Mouse (Mus musculus) ovary, adult 18-20 months (tissue): ENCODE measurements around the gene Tmc8.

ENCODE experiments used
- DNase-seq: peaks from one replicate; pipeline ENCODE4 v3.0.0; 2022; ENCODE audit warnings: low spot score, mixed read lengths

Gene Tmc8

DNA sequence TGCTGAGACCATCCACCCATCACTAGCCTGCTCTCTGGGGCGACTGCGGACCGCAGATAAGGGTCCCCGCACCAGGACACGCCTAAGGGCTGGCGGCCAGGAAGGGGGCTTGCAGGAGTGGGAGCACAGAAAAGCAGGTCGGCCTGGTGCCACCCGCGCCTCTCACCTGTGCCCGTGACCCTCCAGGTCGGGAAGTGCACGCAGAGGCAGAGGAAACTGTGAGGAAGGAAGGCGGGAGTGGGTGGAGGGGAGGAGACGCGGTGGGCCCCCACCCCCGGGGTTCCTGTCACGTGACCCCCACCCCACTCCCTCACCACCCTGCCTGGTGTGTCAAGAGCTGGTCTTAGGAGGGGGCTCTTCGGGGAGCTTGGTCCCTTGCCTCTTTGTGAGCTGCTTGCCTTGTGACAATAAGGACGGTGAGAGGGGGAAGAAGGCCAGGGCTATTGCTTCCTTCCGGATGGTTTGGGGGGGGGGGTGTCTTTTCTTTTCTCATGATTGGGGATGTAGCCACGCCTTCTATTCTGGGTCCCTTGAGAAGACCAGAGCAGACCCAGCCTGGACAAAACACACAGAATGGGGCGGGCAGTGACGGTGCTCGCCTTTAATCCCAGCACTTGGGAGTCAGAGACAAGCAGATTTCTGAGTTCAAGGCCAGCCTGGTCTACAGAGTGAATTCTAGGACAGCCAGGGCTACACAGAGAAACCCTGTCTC lies at the start of gene Tmc8, which contains the start of gene Tmc6:
Gene Tmc8, plus strand, starts transcription at position 84 of the 712 bp plus-strand sequence.
Gene Tmc6, minus strand, starts transcription at position 206 of the 712 bp plus-strand sequence.
- no peak for DNase-seq

DNA sequence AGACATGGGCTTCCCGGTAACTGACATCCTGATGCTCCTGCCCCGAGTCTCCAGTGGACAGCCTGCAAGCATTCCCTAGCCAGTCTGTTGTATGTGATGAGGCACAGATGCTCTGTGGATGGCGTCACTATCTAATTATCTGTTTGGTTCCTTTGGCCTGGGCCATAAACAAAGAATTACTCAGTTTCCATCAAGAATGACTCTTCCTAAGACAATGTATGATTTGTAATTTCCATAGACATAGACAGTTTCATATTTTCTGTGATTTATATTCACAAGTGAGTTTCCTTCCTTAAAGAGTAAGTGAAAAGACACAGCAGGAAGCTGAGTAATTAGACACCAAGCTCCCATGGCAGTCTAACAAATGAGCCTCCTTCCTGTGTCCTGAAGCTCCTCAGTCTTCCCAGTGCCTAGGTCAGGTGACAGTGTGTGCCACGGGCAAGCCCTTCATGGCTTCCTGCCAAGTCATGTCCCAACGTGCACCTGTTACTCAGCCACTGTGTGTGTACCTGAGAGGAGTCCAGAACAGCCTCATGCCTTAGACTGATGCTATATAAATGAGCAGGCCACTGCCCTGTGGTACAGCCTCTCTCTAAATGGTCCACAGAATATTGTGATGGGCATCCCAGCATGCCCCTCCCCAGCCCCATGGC lies 45.7 kb upstream of the Tmc8 start:
- no peak for DNase-seq

DNA sequence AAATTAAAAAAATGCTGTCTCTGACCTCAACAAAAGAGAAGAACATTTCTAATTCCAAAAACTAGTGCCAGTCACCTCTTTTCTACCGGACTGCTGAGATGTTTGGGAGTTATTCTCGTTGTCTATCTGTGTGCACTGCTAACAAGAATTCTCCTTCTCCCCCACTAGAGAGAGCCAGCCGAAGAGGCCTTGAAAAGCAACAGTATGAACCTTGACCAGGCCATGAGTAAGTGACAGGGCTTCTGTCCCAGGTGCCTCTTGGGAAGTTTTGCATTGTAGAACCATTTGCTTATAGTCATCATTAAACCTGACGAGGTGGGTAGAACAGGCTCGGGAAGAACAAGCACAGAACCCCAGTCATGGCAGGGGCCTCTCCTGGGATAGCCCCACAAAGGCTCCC lies 43.8 kb upstream of the Tmc8 start:
- DNase-seq, result no peak

DNA sequence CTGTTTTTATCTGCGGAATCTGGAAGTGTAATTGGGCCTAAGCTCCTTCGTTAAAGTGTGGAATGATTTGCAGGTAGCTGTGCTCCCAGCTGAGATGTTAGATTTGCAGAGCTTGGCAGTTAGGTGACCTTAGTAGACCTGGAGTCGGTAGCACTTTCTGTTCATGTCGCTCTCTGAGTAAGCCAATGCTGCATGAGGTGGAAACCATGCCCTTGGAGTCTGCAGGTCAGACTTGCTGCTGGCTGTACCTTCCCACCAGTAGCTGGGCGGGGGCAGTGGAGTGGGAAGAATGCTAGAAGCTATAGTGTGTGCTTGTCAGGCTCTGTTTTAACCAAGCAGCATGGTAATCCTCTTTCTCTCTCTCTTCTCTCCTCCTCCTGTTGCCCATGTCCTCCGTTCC lies 40.7 kb upstream of the Tmc8 start:
- no peak for DNase-seq

DNA sequence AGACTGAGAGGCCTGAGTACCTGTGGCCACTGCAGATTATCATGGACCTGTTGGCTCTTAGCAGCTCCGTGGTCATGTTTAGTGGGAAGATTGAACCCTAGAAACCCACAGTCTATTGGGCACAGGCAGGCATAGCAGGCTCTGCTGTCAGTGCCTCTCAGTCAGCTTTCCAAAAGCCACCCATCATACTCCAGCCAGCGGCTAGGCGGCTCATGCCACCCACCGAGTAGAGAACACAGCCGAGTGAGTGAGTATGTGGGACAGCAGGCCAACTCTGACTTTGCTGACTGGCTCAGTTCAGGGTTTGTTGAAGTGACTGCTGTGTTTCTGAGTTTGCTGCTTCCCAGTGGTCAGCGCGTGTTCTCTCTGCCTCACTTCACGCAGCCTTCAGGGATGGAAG lies 39.6 kb upstream of the Tmc8 start:
- DNase-seq, result no peak

DNA sequence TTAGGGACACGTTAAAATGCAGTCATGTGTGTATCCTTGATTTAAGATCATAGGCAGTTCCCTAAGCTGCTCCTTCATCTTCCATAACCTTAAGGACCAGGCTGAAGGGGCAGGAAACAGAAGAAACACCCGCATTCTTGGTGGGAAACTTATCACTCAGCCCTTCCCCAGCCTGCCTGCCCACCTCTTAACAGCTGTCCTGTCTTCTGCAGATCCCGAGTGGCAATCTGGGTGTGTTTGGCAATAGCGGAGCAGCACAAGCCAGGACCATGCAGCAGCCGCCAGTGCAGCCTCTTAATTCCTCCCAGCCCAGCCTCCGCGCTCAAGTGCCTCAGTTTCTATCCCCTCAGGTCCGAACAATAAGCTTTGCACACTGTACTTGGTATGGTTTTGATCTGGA lies 39.2 kb upstream of the Tmc8 start:
- no peak for DNase-seq

DNA sequence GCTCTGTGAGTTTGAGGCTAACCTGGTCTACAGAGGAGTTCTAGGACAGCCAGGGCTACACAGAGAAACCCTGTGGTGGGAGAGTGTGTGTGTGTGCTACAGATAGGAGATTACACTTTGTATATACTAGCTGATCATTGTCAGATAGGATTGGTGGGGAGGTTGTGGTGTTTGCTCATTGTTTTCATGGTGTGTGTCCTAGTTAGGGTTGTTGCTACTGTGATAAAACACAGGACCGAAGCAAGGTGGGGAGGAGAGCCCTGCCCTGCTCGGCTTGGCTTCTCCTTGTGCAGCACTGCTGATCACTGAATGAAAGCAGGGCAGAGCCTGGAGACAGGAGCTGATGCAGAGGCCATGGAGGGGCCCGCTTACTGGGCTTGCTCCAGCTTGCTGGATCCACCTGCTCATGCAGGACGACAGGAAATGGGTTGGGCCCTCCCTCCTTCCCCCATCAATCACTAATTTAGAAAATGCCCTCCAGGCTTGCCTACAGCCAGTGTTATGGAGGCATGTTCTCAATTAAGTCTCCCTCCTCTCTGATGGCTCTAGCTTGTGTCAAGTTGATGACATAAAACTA lies 38.3 kb upstream of the Tmc8 start:
- DNase-seq, result no peak

DNA sequence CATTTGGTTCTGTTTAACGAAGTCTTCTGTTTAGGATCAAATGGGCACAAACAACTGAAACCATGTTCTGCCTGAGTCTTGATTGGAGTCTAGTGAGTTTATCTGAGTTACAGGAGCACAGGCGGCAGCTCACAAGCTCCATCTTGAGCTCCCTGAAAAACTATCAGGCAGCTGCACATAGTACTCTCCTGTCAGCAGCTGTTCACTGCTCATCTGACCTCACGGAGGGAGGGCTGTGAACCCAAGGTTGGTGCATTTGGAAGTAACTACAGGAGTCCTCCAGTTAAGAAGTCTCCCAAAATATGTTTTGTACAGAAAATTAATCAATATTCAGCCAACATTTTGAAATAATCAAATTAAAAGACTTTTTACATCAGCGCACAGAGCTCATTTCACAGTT lies 33.2 kb upstream of the Tmc8 start:
- DNase-seq, result no peak

DNA sequence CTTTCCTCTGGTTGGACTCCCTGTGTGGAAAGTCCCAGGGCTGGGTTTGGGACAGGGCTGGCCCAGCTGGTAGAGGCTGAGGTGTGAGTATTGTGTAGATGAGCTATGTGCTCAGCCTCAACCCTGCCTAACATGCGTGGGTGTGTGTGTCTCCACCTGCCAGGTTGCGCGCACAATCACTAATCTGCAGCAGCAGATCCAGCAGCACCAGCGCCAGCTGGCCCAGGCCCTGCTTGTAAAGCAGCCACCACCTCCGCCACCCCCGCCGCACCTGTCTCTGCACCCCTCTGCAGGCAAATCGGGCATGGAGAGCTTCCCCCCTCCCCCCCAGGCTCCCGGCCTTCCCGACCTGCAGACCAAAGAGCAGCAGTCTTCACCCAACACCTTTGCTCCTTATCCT lies 32.5 kb upstream of the Tmc8 start:
- no peak for DNase-seq

DNA sequence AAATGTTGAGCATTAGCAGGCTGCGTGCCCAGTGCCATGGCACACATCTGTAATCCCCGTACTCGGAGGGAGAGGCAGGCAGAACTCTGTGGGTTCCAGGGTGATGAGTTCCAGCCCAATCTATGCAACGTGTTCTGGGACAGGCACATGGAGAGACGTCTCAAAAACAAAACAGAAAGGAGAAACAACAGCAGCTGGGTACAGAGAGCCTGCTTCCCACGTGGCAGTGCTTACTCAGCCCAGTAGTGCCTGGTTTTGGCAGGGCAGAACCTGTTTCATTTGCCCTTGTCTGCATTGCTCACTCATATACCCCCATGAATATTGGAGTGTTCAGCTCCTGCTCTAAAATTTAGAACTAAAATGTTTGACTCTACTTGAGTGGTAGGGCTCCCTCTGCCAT lies 30.3 kb upstream of the Tmc8 start:
- no peak for DNase-seq

DNA sequence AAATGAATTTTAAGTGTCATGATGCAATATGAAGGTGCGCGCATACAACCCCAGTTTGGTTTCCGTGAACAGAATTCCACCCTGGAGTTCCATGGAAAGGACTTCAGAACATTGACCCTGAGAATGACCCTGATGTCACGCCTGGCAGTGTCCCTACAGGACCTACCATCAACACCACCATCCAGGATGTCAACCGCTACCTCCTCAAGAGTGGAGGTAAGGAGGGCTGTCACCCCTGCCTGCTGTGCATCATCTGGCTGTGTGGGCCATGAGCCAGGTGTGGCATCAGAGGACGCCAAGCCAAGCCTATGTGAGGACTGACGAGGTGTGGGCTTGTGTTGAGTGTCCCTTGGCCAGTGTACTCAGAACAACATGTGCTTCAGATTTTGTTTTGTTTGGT lies 26.0 kb upstream of the Tmc8 start:
- no peak for DNase-seq

DNA sequence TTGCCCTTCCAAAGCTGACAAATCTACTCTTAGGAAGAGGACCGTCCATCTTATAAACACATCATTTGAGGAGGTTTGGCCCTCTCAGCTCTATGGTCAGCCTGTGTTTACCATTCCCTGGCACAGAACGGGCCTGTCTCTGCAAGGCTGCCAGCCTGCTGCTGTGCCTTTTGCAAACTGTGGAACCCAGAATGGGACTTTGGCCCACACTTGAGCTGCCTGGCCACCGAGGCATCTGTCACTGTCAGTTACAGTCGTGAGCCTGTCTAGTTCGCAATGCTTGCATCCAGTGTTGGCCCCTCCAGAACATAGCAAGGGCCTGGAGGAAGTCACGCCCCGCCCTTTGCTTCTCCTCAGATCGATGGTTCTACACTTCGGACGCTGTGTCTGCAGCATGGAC lies 22.6 kb upstream of the Tmc8 start:
- DNase-seq, result no peak

DNA sequence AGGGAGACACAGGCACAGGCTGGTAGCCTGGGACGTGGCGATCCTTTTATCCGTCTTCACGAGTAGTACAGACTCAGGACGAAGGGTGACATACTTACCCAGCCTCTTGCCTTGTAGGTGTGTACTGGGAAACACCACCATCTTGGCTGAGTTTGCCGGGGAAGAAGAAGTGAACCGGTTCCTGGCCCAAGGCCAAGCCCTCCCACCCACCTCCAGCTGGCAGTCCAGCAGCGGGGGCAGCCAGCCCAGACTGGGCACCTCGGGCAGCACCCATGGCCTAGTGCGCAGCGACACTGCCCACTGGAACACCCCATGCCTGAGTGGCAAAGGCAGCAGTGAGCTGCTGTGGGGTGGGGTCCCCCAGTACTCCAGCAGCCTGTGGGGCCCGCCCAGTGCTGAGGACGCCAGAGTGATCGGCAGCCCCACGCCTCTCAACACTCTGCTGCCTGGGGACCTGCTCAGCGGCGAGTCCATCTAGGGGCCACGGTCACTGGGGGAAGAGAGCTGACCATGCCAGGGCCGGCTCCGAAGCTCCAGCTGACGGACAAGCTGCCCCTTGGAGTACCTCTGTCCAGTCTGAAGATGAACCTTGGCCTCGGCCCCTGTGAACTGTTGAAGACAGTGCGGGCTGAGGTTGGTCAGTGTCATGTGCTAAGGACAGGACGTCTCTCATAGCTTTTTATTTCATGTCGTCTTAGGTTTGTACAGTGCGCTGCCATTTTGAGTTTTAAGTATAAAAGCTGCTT lies 21.3 kb upstream of the Tmc8 start:
- DNase-seq, result no peak

DNA sequence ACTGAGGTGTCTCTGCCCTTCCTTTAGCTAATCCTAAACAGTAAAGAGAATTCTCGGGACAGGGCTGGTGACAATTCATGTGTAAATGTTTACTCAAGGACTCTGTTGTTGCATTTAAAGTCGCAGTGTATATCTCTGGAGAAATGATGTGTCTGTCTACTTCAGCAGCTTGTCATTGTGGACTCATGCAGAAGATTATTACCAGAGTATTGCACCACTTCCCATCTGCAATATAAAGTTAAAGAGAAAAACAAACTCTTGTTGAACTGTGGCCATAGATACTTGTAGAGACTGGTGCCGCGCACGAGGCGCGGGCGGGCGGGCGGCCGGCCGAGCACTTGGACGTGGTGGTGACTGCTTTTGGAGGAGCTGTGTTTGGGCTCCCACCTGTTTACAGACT lies 20.1 kb upstream of the Tmc8 start:
- no peak for DNase-seq

DNA sequence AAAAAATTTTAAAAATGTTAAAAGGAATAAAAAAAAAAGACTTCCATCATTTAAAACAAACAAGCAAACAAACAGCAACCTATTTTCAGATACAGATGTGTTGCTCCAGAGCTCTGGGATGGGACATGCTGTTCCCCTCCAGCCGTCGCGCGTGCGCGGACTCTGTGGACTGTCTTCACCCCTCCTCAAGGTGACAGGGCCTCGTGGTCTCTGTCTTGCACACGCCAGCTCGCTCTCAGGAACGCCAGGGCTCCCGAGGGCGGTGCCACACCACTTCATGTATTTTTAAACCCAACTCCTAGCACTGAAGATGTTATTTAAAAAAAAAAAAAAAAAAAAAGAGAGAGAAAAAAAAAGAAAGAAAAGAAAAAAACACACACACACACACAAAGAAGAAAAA lies 19.6 kb upstream of the Tmc8 start:
- DNase-seq, result no peak

DNA sequence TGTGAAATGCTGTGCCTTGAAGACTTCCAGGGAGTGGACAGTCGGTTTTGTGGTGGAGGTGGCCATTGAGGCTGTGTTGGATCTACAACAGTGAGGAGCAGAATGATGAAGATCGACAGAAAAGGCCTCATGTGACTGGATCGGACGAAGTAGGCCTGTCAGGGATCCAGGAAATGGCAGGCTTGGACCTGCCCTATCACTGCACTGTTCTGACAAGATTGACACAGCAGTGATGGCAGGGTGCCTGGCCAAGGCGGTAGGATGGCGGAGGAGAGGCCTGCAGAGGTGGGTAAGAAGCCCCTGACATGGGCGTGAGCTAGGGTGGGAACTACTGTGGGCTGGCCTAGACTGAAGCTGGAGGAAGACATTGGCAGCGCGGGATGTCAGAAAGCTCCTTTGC lies 17.6 kb upstream of the Tmc8 start:
- DNase-seq, result no peak

DNA sequence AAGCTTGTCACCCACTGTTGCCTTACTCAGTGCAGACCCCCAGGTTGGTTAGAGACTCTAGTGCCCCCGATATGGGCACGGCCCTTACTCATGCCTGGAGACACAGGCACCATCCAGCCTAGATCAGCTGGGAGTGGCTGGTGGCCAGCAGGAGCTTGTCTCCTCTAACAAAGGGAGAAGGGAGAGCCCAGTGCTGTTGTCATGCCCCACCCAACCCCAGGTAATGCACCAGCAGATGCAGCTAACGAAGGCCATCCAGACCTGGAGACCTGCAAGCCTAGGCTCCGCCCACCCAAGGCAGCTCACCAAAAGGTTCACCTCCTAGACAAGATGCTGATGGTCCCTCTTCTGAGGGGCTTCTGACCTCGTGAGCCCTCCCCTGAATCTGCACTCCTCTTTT lies 16.5 kb upstream of the Tmc8 start:
- DNase-seq, result no peak

DNA sequence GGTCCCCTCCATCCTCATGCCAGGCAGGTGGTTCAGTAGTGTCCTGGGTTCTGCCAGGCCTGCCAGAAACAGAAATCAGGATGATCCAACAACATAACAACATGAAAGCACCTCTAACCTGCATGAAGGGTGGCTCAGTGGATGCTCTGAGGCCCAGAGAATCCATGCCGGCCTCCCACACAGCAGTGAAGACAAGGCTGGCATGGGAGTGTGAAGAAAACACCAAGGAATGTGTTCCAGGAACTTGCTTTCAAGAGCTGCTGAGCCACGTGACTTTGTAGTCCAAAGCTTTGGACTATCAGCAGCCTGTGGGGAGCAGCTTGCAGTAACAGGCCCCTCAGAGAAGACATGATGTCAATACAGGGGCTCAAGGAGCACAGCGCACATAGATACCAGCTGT lies 15.6 kb upstream of the Tmc8 start:
- no peak for DNase-seq

DNA sequence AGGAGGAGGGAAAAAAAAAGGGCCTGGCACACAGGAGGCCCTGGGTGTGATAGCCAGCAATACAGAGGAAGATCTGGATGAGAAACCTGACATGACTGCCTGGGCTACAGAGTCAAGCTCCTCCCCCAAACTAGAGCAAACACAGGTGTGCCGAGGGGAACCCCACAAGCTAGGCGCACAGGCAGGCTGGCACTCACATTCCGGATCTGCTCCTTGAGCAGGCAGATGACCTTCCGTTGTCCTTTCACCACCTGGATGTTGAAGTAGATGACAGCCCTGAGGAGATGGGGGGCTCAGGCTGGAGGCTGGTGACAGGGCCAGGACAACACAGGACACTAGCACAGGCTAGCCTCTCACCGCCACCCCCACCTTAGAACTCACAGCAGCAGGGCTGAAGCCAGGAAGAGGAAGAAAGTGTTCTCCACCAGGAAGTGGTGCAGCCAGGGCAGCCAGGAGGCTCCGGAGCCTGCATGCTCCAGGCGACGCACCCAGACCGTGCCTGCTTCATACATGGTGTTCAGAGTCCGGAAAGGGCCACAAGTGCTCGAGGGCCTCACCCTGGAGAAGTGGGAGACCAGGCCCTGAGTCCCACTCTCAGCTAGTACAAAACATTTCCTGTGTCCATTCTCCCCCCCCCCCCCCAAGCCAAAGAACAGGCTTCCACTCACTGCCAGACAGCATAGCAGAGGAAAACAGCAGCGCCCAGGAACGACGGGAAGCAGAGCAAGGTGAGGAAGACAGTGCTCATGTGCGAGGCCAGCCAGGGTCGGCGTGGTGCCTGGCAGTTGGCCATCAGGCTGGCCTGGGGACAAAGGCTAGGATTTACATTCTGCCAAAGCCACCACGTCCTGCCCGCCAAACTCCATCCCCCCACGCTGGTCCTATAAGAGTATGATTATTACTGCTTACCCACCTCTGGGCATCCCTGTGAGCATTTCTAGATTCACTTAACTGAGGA lies 12.9 kb upstream of the Tmc8 start:
- DNase-seq, result no peak

DNA sequence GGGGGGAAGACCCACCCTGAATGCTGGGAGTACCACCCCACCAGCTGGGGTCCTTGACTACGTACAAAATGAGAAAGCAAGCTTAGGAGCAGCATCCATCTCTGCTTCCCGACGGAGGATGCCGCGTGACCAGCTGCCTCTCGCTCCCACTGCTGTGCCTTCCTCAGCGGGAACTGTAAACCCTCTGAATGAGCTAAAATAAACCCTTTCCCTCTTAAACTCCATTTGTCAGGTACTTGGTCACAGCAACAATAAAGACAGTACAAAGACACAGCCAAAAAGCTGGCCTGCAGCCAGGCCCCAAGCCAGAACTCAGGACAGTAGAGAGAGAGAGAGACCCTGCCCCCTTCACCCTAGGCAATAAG lies 12.2 kb upstream of the Tmc8 start:
- no peak for DNase-seq

DNA sequence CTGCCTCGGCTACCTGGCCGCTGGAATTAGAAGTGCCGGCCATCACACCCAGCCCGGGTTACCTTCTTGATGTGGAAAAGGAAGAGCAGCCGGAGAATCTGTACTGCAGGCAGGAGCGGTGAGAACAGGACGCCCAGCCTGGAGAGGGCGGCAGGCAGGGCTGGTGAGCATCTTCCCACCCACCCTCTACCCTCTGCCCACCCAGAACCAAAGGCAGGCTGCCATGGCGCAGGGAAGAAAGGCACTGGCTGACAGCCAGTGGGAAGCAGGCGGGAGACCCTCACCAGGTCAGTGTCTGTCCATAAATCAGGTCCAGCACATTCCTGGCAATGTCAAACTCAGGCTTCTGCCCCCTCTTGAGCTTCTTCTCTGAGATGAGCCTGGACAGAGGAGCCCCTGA lies 11.5 kb upstream of the Tmc8 start:
- DNase-seq, result no peak

DNA sequence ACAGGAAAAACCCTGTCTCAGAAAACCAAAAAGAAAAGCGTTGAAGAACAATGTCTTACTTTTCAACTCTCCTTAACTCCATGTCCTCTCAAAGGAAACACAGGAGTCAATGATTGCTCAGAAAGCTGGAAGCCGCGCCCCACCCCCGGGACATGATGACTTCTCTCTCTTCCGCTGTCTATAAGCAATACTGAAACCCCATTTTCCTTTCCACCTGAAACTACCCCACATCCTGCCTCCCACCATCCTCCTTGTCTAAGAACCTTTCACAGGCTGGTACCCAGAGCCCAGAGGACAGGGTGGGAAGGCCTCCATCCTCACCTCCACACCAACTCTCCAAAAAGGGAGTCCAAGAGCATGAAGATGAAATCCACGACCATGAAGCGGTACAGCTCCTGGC lies 9.5 kb upstream of the Tmc8 start:
- DNase-seq, result no peak
